Mouse (Mus musculus): ENCODE measurements around the gene Sema5b. TPM values are rescaled to one million over a fixed set of nuclear protein-coding genes. Genes with fewer than 3 reads are reported as not detected.
"Not testable (repeated sequence)": the region's sequence is repeated elsewhere in the genome, so short reads cannot be mapped to it uniquely, and the experiment has no call there.

Sema5b gene
- polyA plus RNA-seq, 1 experiment from 2014 or later = 0.21 TPM

DNA sequence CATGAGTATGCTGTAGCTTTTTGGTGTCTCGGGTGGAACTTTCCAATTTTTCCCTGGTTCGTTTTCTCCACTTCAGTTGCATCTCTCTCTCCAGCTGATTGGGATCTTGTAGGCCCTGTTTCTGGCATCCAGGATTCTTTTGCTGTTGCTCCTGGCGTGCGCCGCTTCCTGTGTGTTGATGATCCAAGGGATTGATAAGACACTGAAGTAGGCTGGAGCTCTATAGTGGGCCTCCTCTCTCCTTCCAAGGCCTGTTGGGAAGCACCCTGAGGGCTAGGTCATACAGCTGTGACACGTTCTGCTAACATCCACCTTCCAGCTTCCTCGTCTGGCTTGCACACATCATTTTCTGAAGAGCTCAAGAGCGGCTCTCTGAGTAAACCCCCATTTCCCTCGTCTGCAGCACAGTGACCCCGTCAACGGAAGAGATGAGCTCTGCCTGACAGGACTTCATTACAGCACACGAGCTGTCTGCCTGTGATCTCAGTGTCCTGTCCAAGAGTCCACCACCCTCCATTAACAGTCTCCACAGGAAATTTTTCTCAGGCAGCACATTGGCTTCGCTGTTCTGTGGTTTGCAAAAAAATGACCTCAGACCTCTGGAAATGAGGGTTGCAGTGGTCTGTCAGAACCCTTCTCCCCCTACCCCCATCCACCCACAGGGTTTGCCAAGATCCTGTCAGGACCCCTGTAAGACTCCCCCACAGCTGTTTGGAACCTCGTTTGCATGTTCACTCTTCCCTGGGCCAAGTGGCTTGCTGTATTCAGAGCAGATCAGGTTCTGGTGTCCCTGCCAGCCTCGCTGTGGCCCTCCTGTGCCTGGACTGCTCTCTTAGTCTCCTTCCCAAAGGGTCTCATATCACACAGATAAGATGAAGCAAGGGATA is 14.9 kb downstream of the Sema5b start:
- ATAC-seq (ENCODE audit: insufficient read depth) = no peak
- Histone ChIP-seq H3K4me3 (replicated peaks) (no peak overlapping the region), H3K9me3 (replicated peaks) (no peaks in the 10 kb centered on the region), H3K36me3 (replicated peaks) (no peaks in the 10 kb centered on the region), H3K27me3 (no peaks in the 10 kb centered on the region), H3K9ac (no peak overlapping the region), H3K27ac (replicated peaks) (no peak overlapping the region), H3K4me2 (no peak overlapping the region), H3K4me1 (replicated peaks) (no peaks in the 10 kb centered on the region)
- WGBS (ENCODE audit: insufficient replicate concordance) = 52% methylated on average over 15 of the region's 15 CpGs

DNA sequence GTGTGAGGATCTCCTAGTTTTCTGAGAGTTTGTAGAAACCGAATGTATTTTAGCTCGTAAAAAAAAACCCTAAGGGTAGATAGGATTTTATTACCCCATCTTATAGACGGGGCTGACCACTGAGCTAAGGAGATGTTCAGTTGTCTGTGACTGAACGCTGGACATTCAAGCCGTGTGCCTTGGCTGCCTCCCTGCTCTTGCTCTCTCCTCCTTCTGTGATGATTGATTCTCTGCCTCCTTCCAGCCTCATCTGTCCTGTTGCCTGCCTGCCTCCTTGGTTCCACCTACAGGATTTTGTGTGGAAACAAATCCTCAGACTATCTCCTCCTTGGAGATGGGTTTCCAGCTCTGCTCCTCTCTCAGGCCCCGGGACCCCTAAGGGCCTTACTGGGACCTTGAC is 16.1 kb downstream of the Sema5b start:
- ATAC-seq (ENCODE audit: insufficient read depth) = no peak
- H3K4me2 ChIP-seq = no peak overlapping the region
- no peaks in the 10 kb centered on the region for H3K36me3 ChIP-seq (replicated peaks)
- H3K9me3 ChIP-seq (replicated peaks) = no peaks in the 10 kb centered on the region
- no peaks in the 10 kb centered on the region for H3K4me1 ChIP-seq (replicated peaks)
- 63% methylated on average over 6 of the region's 6 CpGs for WGBS (ENCODE audit: insufficient replicate concordance)
- H3K27ac ChIP-seq (replicated peaks) = no peak overlapping the region
- no peaks in the 10 kb centered on the region for H3K27me3 ChIP-seq
- H3K9ac ChIP-seq = no peak overlapping the region
- no peak overlapping the region for H3K4me3 ChIP-seq (replicated peaks)

DNA sequence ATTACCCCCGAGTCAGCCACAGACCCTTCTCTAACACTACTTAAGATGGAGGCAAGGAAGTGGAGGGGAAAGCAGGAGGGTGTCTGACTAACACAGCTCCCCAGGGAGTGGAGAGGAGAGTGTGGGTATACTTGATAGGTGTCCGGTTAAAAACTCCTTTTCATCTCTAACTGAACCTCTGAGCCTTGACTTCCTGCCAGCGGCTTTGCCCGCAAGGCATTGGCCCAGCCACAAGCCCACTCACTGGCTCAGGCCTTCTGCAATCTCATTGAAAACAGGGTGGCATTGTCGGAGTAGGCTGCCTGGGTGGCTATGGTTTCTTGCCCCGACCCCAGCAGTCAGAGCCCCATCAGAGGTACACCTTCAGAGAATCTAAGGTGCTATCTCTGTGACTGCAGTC is 20.6 kb downstream of the Sema5b start:
- no peak for ATAC-seq (ENCODE audit: insufficient read depth)
- H3K4me1 ChIP-seq (replicated peaks) = no peaks in the 10 kb centered on the region
- H3K27ac ChIP-seq (replicated peaks) = no peak overlapping the region
- no peak overlapping the region for H3K9ac ChIP-seq
- H3K27me3 ChIP-seq = no peaks in the 10 kb centered on the region
- H3K36me3 ChIP-seq (replicated peaks) = no peaks in the 10 kb centered on the region
- 57% methylated on average over 6 of the region's 6 CpGs for WGBS (ENCODE audit: insufficient replicate concordance)
- no peak overlapping the region for H3K4me2 ChIP-seq
- no peaks in the 10 kb centered on the region for H3K9me3 ChIP-seq (replicated peaks)
- H3K4me3 ChIP-seq (replicated peaks) = no peak overlapping the region

DNA sequence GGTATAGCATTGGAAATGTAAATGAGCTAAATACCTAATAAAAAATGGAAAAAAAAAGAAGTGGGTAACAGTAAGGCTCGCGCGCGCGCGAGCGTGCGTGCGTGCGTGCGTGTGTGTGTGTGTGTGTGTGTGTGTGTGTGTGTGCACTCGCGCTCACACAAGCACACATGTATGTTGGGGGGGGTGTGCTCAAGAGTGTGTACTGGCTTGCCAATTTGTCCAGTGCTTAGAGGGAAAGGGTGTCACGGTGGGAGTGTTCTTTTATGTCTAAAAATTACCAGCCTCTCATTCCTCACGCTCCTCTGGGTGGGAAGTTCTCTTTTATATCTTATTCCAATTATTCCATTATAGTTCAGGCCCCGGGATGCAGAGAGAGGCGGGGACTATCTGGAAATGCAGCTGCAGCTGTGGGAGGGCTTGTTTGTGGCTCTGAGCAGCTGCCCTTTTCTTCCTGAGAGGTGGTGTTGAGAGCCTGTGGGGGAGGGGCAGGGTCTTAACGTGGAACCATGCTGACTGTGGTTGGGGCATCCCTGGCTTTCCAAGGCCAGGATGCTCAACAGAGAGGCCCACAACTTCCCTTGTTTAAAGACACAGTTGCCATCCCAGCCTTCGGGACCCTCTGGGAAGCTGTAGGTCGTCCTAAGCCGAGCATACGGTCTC is 23.4 kb downstream of the Sema5b start:
- no peaks in the 10 kb centered on the region for H3K4me1 ChIP-seq (replicated peaks)
- 68% methylated on average over 22 of the region's 22 CpGs for WGBS (ENCODE audit: insufficient replicate concordance)
- H3K4me2 ChIP-seq = no peak overlapping the region
- H3K9ac ChIP-seq = no peak overlapping the region
- ATAC-seq (ENCODE audit: insufficient read depth) = no peak
- no peaks in the 10 kb centered on the region for H3K9me3 ChIP-seq (replicated peaks)
- no peak overlapping the region for H3K27ac ChIP-seq (replicated peaks)
- H3K36me3 ChIP-seq (replicated peaks) = no peaks in the 10 kb centered on the region
- no peaks in the 10 kb centered on the region for H3K27me3 ChIP-seq
- no peak overlapping the region for H3K4me3 ChIP-seq (replicated peaks)

DNA sequence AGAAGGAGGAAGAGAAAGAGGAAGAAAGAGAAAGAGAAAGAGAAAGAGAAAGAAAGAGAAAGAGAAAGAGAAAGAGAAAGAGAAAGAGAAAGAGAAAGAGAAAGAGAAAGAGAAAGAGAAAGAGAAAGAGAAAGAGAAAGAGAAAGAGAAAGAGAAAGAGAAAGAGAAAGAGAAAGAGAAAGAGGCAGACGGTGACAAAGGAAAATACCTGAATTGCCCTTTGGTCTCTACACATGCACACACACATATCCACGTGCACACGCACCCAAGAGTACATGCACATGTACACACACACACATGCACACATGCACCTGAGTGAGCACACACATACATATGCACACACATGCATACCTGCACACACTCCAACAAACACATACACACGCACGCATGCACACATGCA is 24.7 kb downstream of the Sema5b start:
- 74% methylated on average over 5 of the region's 5 CpGs for WGBS (ENCODE audit: insufficient replicate concordance)
- H3K4me1 ChIP-seq (replicated peaks); ATAC-seq (ENCODE audit: insufficient read depth); H3K27ac ChIP-seq (replicated peaks); H3K27me3 ChIP-seq; H3K36me3 ChIP-seq (replicated peaks); H3K4me2 ChIP-seq; H3K9ac ChIP-seq; H3K9me3 ChIP-seq (replicated peaks); H3K4me3 ChIP-seq (replicated peaks): not testable (repeated sequence)

DNA sequence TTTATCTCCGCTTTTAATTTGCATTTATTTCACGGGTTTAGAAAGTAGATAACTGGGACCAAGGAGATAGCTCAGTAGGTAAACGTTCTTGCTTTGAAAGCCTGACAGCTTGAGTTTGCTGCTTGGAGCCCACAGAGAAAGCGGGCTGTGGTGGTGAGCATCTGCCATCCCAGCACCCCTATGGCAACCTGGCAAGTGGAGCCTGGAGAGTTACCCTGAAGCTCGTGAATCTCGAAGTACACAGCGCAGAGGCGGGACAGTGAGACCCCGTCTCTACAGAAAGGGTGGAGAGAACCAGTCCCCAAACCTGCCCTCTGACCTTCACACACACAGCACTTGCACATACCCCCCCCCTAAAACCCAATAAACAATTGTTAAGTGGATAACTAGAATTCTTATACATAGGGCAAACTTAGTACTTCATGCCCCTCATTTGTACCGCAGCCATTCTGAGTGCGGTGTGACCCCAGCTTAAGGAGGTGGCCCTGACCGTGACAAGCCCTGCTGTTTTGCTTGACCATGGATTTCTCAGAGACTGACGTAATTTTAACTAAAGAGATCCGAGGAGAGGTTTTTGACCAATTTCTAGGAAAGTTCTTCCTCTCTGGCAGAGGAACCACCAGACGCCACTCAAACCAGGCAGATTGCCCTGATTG is 27.4 kb downstream of the Sema5b start:
- Histone ChIP-seq H3K36me3 (replicated peaks) (no peaks in the 10 kb centered on the region), H3K4me2 (no peak overlapping the region), H3K27me3 (peaks cover 7% of the 10 kb centered on the region; the same call in 1 of the 2 replicates), H3K9me3 (replicated peaks) (no peaks in the 10 kb centered on the region), H3K9ac (no peak overlapping the region), H3K4me1 (replicated peaks) (no peaks in the 10 kb centered on the region), H3K4me3 (replicated peaks) (no peak overlapping the region), H3K27ac (replicated peaks) (no peak overlapping the region)
- 58% methylated on average over 15 of the region's 15 CpGs for WGBS (ENCODE audit: insufficient replicate concordance)
- no peak for ATAC-seq (ENCODE audit: insufficient read depth)

DNA sequence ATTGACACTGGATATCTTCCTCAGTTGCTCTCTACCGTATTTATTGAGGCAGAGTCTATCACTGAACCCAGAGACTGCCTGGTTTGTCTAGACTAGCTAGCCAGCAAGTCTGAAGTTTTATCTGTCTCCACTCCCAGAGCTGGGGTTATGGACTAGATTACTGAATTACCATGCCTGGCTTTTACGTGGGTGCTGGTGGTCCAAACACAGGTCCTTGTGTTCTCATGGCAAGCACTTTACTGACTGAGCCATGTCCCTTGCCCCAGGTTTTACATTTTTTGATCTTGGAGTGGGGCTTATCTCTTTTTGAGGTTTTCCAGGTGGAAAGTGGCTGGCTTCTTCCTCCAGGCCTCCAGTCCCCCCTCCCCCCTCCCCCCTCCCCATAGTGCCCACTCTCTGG is 28.4 kb downstream of the Sema5b start:
- no peaks in the 10 kb centered on the region for H3K9me3 ChIP-seq (replicated peaks)
- no peak overlapping the region for H3K4me2 ChIP-seq
- no peak overlapping the region for H3K4me3 ChIP-seq (replicated peaks)
- H3K4me1 ChIP-seq (replicated peaks) = no peaks in the 10 kb centered on the region
- no peak overlapping the region for H3K9ac ChIP-seq
- no peak overlapping the region for H3K27ac ChIP-seq (replicated peaks)
- 33% methylated on average over 2 of the region's 2 CpGs for WGBS (ENCODE audit: insufficient replicate concordance)
- H3K27me3 ChIP-seq = peaks cover 7% of the 10 kb centered on the region; the same call in 1 of the 2 replicates
- ATAC-seq (ENCODE audit: insufficient read depth) = no peak
- H3K36me3 ChIP-seq (replicated peaks) = no peaks in the 10 kb centered on the region

DNA sequence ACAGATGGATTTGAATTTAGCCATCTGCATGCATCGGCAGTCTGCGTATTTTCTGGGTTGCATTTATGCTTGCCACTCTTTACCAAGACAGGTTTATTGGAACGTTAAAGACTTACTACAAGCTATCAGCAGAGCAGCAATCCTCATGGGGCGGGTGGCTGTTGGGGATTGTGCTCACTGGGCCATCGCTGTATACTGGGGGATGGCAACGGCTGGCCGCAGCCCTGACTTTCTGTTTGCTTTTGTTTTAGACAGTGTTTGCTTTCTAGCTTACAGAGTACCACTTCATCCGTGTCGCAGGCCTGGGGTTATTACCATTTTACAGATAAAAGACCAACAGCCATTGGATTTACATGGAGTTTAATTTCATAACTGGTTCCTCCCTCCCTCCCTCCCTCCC is 28.8 kb downstream of the Sema5b start:
- Histone ChIP-seq H3K36me3 (replicated peaks) (no peaks in the 10 kb centered on the region), H3K9me3 (replicated peaks) (no peaks in the 10 kb centered on the region), H3K4me1 (replicated peaks) (no peaks in the 10 kb centered on the region), H3K9ac (no peak overlapping the region), H3K27ac (replicated peaks) (no peak overlapping the region), H3K4me3 (replicated peaks) (no peak overlapping the region), H3K27me3 (peaks cover 7% of the 10 kb centered on the region; the same call in 1 of the 2 replicates), H3K4me2 (no peak overlapping the region)
- WGBS (ENCODE audit: insufficient replicate concordance) = 62% methylated on average over 9 of the region's 9 CpGs
- no peak for ATAC-seq (ENCODE audit: insufficient read depth)

DNA sequence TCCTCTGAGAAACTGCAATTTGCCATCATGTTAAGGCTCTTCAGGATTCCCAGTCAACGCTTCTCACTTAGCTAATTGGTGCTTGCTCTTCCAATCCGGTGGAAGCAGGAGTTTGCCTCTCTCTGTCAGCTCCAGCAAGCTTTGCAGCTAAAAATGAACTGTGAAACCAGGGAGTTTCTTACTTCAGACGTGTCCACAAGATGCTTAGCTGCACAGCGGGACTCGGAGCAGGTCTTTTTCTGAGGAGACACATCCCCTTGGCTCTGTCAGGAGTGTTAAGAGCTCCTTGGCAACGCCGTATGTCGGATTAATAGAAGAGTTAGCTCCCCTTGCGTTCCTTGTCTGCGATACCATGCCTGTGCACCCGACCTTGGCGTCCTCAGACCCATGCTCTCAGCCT is 29.7 kb downstream of the Sema5b start:
- Histone ChIP-seq H3K4me1 (replicated peaks) (no peaks in the 10 kb centered on the region), H3K4me2 (no peak overlapping the region), H3K27me3 (peaks cover 7% of the 10 kb centered on the region; the same call in 1 of the 2 replicates), H3K4me3 (replicated peaks) (no peak overlapping the region), H3K36me3 (replicated peaks) (no peaks in the 10 kb centered on the region), H3K9ac (no peak overlapping the region), H3K27ac (replicated peaks) (no peak overlapping the region), H3K9me3 (replicated peaks) (no peaks in the 10 kb centered on the region)
- no peak for ATAC-seq (ENCODE audit: insufficient read depth)
- WGBS (ENCODE audit: insufficient replicate concordance) = 53% methylated on average over 12 of the region's 12 CpGs

DNA sequence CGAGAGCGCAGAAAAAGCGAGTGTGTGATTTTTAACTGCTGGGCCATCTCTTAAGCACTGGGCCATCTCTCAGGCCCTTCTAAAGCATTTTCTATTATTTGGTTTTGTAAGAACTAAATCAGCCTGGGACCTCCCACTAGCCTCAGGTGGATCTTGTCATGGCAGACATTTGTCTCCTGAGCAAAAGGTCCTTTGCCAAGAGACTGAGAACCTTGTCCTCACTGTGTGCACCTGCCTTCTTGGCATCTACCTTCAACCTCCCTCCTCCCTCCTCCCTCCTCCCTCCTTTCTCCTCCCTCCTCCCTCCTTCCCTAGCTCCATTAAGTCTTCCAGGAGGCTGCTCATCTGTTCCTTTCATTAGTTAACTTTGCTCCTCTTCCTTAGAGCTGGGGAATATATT is 32.6 kb downstream of the Sema5b start:
- Histone ChIP-seq H3K4me2 (no peak overlapping the region), H3K9ac (no peak overlapping the region), H3K36me3 (replicated peaks) (no peaks in the 10 kb centered on the region), H3K4me3 (replicated peaks) (no peak overlapping the region), H3K27ac (replicated peaks) (no peak overlapping the region), H3K9me3 (replicated peaks) (no peaks in the 10 kb centered on the region), H3K4me1 (replicated peaks) (no peaks in the 10 kb centered on the region), H3K27me3 (peaks cover 7% of the 10 kb centered on the region; the same call in 1 of the 2 replicates)
- no peak for ATAC-seq (ENCODE audit: insufficient read depth)
- 82% methylated on average over 3 of the region's 3 CpGs for WGBS (ENCODE audit: insufficient replicate concordance)

DNA sequence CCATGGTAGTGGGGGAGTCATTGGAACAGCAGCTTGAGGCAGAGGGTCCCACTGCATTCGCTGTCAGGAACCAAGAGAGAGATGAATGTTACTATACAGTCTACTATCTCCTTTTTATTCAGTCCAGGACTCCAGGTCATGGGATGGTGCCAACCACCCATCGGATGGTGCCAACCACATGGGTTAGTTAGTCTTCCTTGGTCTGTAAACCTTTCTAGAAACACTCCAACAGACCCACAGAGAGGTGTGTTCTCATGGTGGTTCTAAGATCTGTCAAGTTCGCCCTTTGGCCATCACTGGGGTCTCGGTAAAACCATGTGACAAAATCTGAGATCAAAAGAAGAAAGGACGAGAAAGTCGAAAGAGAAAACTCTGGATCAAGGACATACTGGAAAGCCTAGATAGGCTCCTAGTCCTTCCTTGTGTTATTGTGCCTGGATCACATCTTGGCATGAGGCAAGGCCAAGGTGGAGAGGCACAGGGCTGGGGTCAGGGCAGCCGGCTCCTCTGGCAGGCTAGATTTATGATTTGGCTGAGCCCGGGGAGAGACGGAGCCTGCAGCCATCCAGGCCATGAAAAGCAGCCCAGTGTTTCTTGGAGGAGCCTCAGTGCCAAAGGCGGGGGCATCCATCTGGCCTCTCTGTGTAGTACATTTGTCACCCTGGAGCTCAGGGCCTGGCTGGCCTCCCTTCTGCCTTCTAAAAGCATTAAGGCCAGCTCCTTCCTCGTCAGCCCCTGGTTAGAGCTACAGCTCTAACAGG is 36.4 kb downstream of the Sema5b start:
- H3K9ac ChIP-seq = no peak overlapping the region
- 64% methylated on average over 11 of the region's 11 CpGs for WGBS (ENCODE audit: insufficient replicate concordance)
- no peak for ATAC-seq (ENCODE audit: insufficient read depth)
- no peaks in the 10 kb centered on the region for H3K4me1 ChIP-seq (replicated peaks)
- H3K9me3 ChIP-seq (replicated peaks) = no peaks in the 10 kb centered on the region
- no peaks in the 10 kb centered on the region for H3K27me3 ChIP-seq
- no peaks in the 10 kb centered on the region for H3K36me3 ChIP-seq (replicated peaks)
- H3K4me2 ChIP-seq = no peak overlapping the region
- H3K27ac ChIP-seq (replicated peaks) = no peak overlapping the region
- no peak overlapping the region for H3K4me3 ChIP-seq (replicated peaks)

All from liver, embryonic 15.5 days (tissue).